Mouse (Mus musculus) heart, postnatal 4 days (tissue): ENCODE data around the gene Nell2. TPM values are rescaled to one million over a fixed set of nuclear protein-coding genes. Genes with fewer than 3 reads are reported as not detected.
"Not testable (repeated sequence)": the region's sequence is repeated elsewhere in the genome, so short reads cannot be mapped to it uniquely, and the experiment has no call there.

ENCODE experiments used
- DNase-seq: peaks from one replicate; pipeline ENCODE4 v3.0.0; 2021
- total RNA-seq, 2 experiments: library from RNA; stranded (reverse); gene quantifications; 2 replicates each; pipeline ENCODE4 v1.2.3; 2021

Gene Nell2
- total RNA-seq, 2 experiments from 2014 or later = 0.18 TPM; not detected in 1

- not testable (repeated sequence) for DNase-seq
These were observed 291.3 kb downstream of the Nell2 start for GRCm38 (mm10) chr15:95237021-95237420.

GRCm38 (mm10) chr15:95236509-95236908 lies 291.9 kb downstream of the Nell2 start:
- no peak for DNase-seq

GRCm38 (mm10) chr15:95231171-95231570 lies 297.2 kb downstream of the Nell2 start:
- no peak for DNase-seq

- DNase-seq = no peak
These were observed 311.6 kb downstream of the Nell2 start for GRCm38 (mm10) chr15:95216640-95217365.

DNA sequence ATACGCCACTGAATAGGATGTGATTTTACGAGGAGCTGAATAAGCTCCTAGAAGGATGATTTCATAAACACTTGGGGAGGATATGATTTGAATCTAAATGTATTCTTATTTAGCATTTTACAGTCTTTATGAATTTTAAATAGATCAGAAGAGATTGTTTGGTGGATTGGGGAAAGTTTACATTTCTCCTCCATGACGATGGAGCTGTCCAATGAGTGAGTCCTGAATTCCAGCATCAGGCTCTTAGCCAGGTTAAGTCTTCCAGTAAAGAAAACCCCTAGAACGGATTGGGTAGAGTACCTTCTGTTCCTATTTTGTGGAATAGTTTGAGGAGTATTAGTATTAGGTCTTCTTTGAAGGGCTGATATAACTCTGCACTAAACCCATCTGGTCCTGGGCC lies 317.8 kb downstream of the Nell2 start:
- no peak for DNase-seq

- no peak for DNase-seq
These were observed 319.2 kb downstream of the Nell2 start for GRCm38 (mm10) chr15:95209186-95209585.

GRCm38 (mm10) chr15:95193661-95194280 lies 334.6 kb downstream of the Nell2 start:
- no peak for DNase-seq

DNA sequence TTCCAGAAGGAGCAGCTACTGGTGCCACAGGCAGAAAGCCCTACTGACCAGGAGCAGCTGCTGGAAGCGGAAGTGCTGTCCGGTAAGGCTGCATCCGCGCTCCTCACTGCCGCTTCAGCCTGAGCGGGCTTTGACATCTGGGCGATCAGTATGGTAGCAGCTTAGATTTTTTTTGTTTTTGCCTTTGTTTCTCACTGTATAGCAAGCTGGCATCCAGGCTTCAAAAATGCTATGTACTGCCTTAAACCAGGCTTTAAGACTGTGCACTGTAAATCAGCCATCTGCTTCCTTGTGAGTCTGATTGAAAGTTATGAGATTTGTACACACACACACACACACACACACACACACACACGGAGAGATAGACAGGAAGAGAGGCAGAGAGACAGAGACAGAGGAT lies 335.4 kb downstream of the Nell2 start:
- DNase-seq = no peak

DNA sequence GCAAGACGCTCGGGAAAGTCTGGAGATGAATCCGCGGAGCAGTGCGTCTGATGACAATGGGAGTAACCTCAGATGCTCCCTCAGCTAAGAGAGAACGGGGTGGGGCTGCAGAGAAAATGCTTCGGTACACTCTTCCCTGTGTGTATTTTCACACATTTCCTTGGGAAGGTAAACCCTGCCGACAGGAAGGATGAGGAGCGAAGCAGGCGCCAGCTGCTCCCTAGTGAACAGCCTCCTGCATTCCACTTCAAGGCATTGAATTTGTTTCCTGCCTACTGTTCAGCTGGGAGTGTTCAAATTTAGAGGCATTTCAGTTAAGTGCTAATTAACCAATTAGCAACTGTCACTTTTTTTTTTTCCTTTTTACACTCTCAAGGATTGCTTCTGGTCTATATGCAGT lies 342.1 kb downstream of the Nell2 start:
- DNase-seq = no peak

- DNase-seq = no peak
These were observed 342.9 kb downstream of the Nell2 start for GRCm38 (mm10) chr15:95185419-95185818.

- no peak for DNase-seq
These were observed 344.9 kb downstream of the Nell2 start for GRCm38 (mm10) chr15:95183450-95183849.

DNA sequence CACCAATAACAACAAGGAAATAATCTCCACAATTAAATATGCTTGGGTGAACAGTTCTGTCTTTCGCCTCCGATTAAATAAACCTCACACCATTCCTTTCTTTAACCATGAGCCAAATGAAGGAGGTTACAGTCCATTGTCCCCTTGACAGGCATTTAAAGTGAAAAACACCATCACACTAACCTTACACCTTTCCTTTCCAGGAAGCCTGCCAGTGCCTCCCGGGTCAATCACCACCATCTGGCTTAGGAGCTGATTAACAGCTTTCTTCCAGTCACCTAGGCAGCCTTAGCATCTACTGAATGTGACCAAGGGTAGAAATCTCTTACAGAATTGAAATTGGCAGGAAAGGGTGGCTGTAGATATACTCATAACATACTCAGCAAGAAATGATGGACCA lies 371.5 kb downstream of the Nell2 start:
- no peak for DNase-seq

- DNase-seq = no peak
These were observed 383.2 kb downstream of the Nell2 start for GRCm38 (mm10) chr15:95145118-95145517.

DNA sequence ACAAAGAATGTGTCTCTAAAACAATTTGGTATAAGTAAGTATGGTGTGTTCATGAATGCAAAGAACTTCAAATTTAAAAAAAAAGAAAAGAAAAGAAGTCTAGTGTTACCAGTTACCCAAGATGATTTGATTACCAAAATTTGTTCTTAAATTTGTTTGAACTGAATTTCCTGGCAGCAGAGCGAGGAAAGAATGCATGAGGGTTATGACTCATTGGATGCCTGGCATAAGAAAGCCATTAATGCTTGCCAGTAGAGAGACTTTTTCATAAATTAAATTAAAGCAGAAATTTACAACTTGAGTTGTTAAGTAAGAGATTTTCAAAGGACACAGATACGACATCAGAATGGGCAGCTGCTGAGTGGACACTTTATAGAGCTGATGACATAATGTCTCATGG lies 384.2 kb downstream of the Nell2 start:
- DNase-seq = no peak

DNA sequence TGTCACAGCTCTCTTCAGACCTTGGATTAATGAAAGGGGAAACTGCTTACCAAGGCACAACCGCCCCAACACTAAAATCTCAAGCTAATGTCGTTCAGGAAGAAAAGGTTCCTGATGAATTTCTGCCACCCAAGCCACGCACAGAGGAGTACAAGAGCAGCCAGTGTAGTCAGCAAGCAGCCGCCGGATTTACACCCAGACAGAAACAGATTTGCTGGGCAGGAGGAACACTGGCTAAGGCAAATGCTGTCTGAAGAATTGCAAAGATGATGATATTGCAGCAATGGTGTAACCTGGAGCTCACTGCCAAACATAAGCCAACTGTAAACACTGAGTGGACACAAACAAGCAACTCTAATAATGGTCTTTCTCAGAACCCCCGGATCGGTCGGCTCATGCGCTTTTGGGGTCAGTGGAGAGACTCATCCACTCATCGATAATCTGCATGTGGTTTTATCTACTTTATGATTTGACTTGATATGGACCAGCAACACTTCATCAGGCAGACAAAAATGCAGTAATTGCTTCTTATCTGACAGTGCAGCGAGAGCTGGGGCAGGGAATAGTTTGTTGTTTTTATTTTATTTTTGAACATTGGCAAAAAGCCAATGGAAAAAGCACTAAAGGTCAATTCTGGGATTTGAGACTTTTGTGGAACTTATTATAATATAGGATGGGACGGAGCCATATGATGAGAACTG lies 389.5 kb downstream of the Nell2 start:
- DNase-seq = no peak

- no peak for DNase-seq
These were observed 391.1 kb downstream of the Nell2 start for GRCm38 (mm10) chr15:95137018-95137810.

DNA sequence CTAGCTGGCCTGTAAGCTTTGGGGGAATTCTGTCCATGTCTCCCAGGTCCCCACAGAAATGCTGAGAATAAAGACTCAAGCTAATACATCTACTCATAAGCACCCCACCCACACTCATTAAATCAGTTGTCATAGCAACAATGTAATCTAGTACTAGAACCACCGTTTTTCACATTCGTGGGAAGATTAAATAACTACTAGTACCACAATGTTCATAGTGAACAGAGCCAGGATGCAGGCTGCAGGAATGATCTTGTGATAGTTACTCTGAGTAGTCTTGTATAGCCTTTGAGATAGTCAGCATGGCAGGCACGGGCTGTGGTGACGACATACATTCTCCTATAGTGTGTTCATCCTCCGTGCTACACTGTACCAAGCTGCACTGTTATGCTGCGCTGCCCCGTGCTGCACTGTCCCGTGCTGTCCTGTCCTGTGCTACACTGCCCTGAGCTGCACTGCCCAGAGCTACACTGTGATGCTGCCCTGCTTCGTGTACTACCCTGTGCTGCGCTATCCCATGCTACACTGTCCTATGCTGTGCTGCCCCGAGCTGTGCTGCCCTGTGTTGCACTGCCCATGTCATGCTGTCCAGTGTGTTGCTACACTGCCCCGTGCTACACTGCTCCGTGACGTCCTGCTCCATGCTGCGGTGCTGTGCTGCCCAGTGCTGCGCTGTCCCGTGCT lies 392.3 kb downstream of the Nell2 start:
- DNase-seq = no peak

DNA sequence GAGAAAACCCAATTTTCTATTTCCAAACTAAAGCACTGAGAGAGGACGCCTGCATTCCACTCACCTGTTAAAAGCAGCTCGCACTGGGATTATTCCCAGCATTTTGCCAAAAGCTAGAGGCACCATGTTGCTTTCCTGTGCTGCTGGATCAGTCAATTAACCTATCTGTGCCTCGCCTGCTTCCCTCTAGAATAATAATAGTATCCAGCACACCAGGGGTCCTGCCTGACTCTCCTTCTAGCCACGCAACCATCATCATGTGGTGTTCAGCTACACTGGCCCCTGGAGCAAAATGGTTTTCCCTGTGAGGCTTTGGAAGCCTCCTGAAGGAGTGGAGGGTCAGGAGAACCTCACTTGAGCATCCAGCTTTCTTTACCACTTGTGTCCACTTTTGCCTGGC lies 397.0 kb downstream of the Nell2 start:
- DNase-seq = no peak

DNA sequence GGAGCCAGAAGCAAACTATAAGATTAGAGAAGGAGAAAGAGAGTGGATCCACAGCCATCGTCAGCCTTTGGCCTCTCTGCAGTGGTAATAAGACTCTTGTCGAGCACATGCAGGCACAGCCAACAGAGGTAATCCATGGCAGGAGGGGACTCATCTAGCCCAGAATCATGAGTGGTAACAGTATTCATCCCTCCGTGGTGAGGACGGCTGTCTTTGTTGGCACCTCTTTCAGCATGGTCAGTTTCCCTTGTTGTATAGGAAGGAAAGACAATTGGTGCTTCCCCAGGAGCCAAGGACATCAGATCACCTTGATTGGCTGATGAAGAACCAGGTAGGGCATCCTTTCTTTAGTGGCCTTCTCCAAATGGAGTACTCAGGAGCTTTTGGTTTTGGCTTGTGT lies 419.7 kb downstream of the Nell2 start:
- DNase-seq = no peak

DNA sequence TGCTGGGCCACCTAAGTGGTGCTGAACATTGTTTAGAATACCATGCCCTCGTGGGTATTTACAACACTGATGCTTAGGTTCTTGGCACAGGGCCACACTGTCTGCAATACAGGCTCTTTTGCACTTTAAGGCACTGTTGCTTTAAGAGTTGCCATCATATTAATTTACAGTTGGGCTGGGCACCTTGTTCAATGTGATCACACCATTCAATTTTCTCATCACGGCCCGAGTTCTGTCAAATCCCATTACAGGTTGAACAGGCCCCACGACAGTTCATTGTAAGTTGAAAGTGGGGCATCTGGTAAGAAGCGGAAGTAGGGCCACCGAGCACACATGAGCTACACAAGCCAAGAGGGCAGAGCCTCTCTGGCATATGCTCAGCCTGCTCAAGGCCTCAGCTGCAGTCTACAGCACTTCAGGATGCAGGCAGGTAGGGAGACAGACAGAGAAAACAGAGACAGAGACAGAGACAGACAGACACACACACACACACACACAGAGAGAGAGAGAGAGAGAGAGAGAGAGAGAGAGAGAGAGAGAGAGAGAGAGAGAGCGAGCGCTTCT lies 421.0 kb downstream of the Nell2 start:
- no peak for DNase-seq

GRCm38 (mm10) chr15:95101522-95101921 lies 426.8 kb downstream of the Nell2 start:
- no peak for DNase-seq

- DNase-seq = no peak
These were observed 428.2 kb downstream of the Nell2 start for GRCm38 (mm10) chr15:95100133-95100532.
